Mouse (Mus musculus): Measurements from ENCODE around the gene Stau1. TPM values are rescaled to one million over a fixed set of nuclear protein-coding genes. Genes with fewer than 3 reads are reported as not detected.

The Stau1 gene
- polyA plus RNA-seq (2012; rRNA removed), result 15.2 and 15.6 TPM in 2 replicates

GRCm38 (mm10) chr2:166995796-166996532 is at the start of gene Stau1:
Gene Stau1 (minus strand): TSS chr2:166996299.
- Histone ChIP-seq H3K27me3 (ENCODE audit: control insufficient read depth, insufficient read depth, low read length) (no peaks in the 10 kb centered on the region), H3K36me3 (ENCODE audit: control insufficient read depth, insufficient read depth, low read length) (no peaks in the 10 kb centered on the region), H3K4me1 (ENCODE audit: control insufficient read depth, insufficient read depth, insufficient read length) (peaks cover 10% of the 10 kb centered on the region; the same call in 1 of the 2 replicates), H3K27ac (ENCODE audit: insufficient read depth, low read length) (peak within 1 kb of the TSS; percentile 97), H3K4me3 (ENCODE audit: extremely low read depth, insufficient read depth, insufficient read length) (peak within 1 kb of the TSS; percentile 89)
- TF ChIP-seq CTCF (IDR thresholded peaks at IDR 0.05; ENCODE audit: extremely low read depth, insufficient read depth, insufficient read length, insufficient replicate concordance) (no peak), POLR2A (IDR thresholded peaks at IDR 0.05; ENCODE audit: low read depth, low read length) (peak; percentile 76)
- under 1% methylated on average over 76 of the region's 88 CpGs for WGBS
- DNase-seq (ENCODE audit: low read depth in 1 of 2, low spot score in 2 of 2), result peak; percentile 88 to 94

- 87% methylated on average over 12 of the region's 12 CpGs for WGBS
- Histone ChIP-seq H3K27ac (ENCODE audit: insufficient read depth, low read length) (peak overlapping the region; percentile 2; the same call in 1 of the 2 replicates), H3K4me3 (ENCODE audit: extremely low read depth, insufficient read depth, insufficient read length) (no peak overlapping the region), H3K36me3 (ENCODE audit: control insufficient read depth, insufficient read depth, low read length) (peaks cover 79% of the 10 kb centered on the region), H3K27me3 (ENCODE audit: control insufficient read depth, insufficient read depth, low read length) (no peaks in the 10 kb centered on the region), H3K4me1 (ENCODE audit: control insufficient read depth, insufficient read depth, insufficient read length) (no peaks in the 10 kb centered on the region)
- DNase-seq (ENCODE audit: low read depth in 1 of 2, low spot score in 2 of 2), result no peak
- no peak for TF ChIP-seq POLR2A (IDR thresholded peaks at IDR 0.05; ENCODE audit: low read depth, low read length)
- no peak for TF ChIP-seq CTCF (IDR thresholded peaks at IDR 0.05; ENCODE audit: extremely low read depth, insufficient read depth, insufficient read length, insufficient replicate concordance)
Observed at GRCm38 (mm10) chr2:167043400-167044121, 47.5 kb upstream of the Stau1 start.

- Histone ChIP-seq H3K27ac (ENCODE audit: insufficient read depth, low read length) (no peak overlapping the region), H3K4me1 (ENCODE audit: control insufficient read depth, insufficient read depth, insufficient read length) (no peaks in the 10 kb centered on the region), H3K36me3 (ENCODE audit: control insufficient read depth, insufficient read depth, low read length) (peaks cover 83% of the 10 kb centered on the region), H3K4me3 (ENCODE audit: extremely low read depth, insufficient read depth, insufficient read length) (no peak overlapping the region), H3K27me3 (ENCODE audit: control insufficient read depth, insufficient read depth, low read length) (no peaks in the 10 kb centered on the region)
- WGBS, result 90% methylated on average over 8 of the region's 8 CpGs
- TF ChIP-seq POLR2A (IDR thresholded peaks at IDR 0.05; ENCODE audit: low read depth, low read length), result no peak
- TF ChIP-seq CTCF (IDR thresholded peaks at IDR 0.05; ENCODE audit: extremely low read depth, insufficient read depth, insufficient read length, insufficient replicate concordance), result no peak
- no peak for DNase-seq (ENCODE audit: low read depth in 1 of 2, low spot score in 2 of 2)
Observed at GRCm38 (mm10) chr2:167039386-167039785, 43.3 kb upstream of the Stau1 start.

- DNase-seq (ENCODE audit: low read depth in 1 of 2, low spot score in 2 of 2), result no peak
- no peak overlapping the region for H3K27ac ChIP-seq (ENCODE audit: insufficient read depth, low read length)
- WGBS, result 87% methylated on average over 7 of the region's 7 CpGs
Observed at GRCm38 (mm10) chr2:167038716-167039115, 42.6 kb upstream of the Stau1 start.

GRCm38 (mm10) chr2:167038297-167038696 is 42.2 kb upstream of the Stau1 start:
- no peak overlapping the region for H3K27ac ChIP-seq (ENCODE audit: insufficient read depth, low read length)
- no peaks in the 10 kb centered on the region for H3K4me1 ChIP-seq (ENCODE audit: control insufficient read depth, insufficient read depth, insufficient read length)
- 89% methylated on average over 6 of the region's 6 CpGs for WGBS
- no peak for DNase-seq (ENCODE audit: low read depth in 1 of 2, low spot score in 2 of 2)
- TF ChIP-seq POLR2A (IDR thresholded peaks at IDR 0.05; ENCODE audit: low read depth, low read length) (no peak), CTCF (IDR thresholded peaks at IDR 0.05; ENCODE audit: extremely low read depth, insufficient read depth, insufficient read length, insufficient replicate concordance) (no peak)
- H3K4me3 ChIP-seq (ENCODE audit: extremely low read depth, insufficient read depth, insufficient read length), result no peak overlapping the region
- H3K36me3 ChIP-seq (ENCODE audit: control insufficient read depth, insufficient read depth, low read length), result peaks cover 85% of the 10 kb centered on the region
- no peaks in the 10 kb centered on the region for H3K27me3 ChIP-seq (ENCODE audit: control insufficient read depth, insufficient read depth, low read length)

More at GRCm38 (mm10) chr2:167038716-167039115, 42.6 kb upstream of the Stau1 start:
- Histone ChIP-seq H3K4me1 (ENCODE audit: control insufficient read depth, insufficient read depth, insufficient read length) (no peaks in the 10 kb centered on the region), H3K27me3 (ENCODE audit: control insufficient read depth, insufficient read depth, low read length) (no peaks in the 10 kb centered on the region), H3K4me3 (ENCODE audit: extremely low read depth, insufficient read depth, insufficient read length) (no peak overlapping the region), H3K36me3 (ENCODE audit: control insufficient read depth, insufficient read depth, low read length) (peaks cover 83% of the 10 kb centered on the region)
- TF ChIP-seq CTCF (IDR thresholded peaks at IDR 0.05; ENCODE audit: extremely low read depth, insufficient read depth, insufficient read length, insufficient replicate concordance) (no peak), POLR2A (IDR thresholded peaks at IDR 0.05; ENCODE audit: low read depth, low read length) (no peak)

- WGBS, result 97% methylated on average over 12 of the region's 12 CpGs
- TF ChIP-seq CTCF (IDR thresholded peaks at IDR 0.05; ENCODE audit: extremely low read depth, insufficient read depth, insufficient read length, insufficient replicate concordance), result no peak
- TF ChIP-seq POLR2A (IDR thresholded peaks at IDR 0.05; ENCODE audit: low read depth, low read length), result no peak
- H3K27ac ChIP-seq (ENCODE audit: insufficient read depth, low read length), result no peak overlapping the region
- H3K4me1 ChIP-seq (ENCODE audit: control insufficient read depth, insufficient read depth, insufficient read length), result no peaks in the 10 kb centered on the region
- no peak overlapping the region for H3K4me3 ChIP-seq (ENCODE audit: extremely low read depth, insufficient read depth, insufficient read length)
- peaks cover 84% of the 10 kb centered on the region for H3K36me3 ChIP-seq (ENCODE audit: control insufficient read depth, insufficient read depth, low read length)
- no peaks in the 10 kb centered on the region for H3K27me3 ChIP-seq (ENCODE audit: control insufficient read depth, insufficient read depth, low read length)
- DNase-seq (ENCODE audit: low read depth in 1 of 2, low spot score in 2 of 2), result no peak
Observed at GRCm38 (mm10) chr2:167037710-167038109, 41.6 kb upstream of the Stau1 start.
